Mouse (Mus musculus) brain, adult 2 months (tissue): Measurements from ENCODE around the gene Gm11236.
"Not testable (repeated sequence)": the region's sequence is repeated elsewhere in the genome, so short reads cannot be mapped to it uniquely, and the experiment has no call there.

Source experiments
- DNase-seq: peaks from one replicate; pipeline ENCODE4 v3.0.0; 2011; ENCODE audit warnings: low read depth, low spot score

The Gm11236 gene

GRCm38 (mm10) chr4:73637821-73638220 lies at the start of gene Gm11236:
Gene Gm11236, plus strand, starts transcription at chr4:73638121.
- DNase-seq = not testable (repeated sequence)

GRCm38 (mm10) chr4:73599248-73599647 lies 38.7 kb upstream of the Gm11236 start:
- DNase-seq = peak; percentile 59

GRCm38 (mm10) chr4:73607581-73607980 lies 30.3 kb upstream of the Gm11236 start, which contains the start of gene Gm11238:
Gene Gm11238, plus strand, starts transcription at chr4:73607881.
- not testable (repeated sequence) for DNase-seq

GRCm38 (mm10) chr4:73622684-73623083 lies 15.2 kb upstream of the Gm11236 start, which contains the start of gene Gm11237:
Gene Gm11237, plus strand, starts transcription at chr4:73622984.
- not testable (repeated sequence) for DNase-seq

GRCm38 (mm10) chr4:73661864-73662263 lies 23.9 kb downstream of the Gm11236 start:
- not testable (repeated sequence) for DNase-seq

- DNase-seq = not testable (repeated sequence)
Observed at GRCm38 (mm10) chr4:73668054-73668453, 30.1 kb downstream of the Gm11236 start, which contains the start of gene Gm11239. Gene Gm11239, plus strand, starts transcription at chr4:73668354.

GRCm38 (mm10) chr4:73683216-73683615 lies 45.3 kb downstream of the Gm11236 start, which contains the start of gene Gm428:
Gene Gm428, plus strand, starts transcription at chr4:73683516.
- DNase-seq = not testable (repeated sequence)
